Mouse (Mus musculus): ENCODE measurements around the gene Lclat1.

Gene Lclat1

GRCm38 (mm10) chr17:73092103-73093097, 15.4 kb upstream of the Lclat1 start:
- no peak for DNase-seq

GRCm38 (mm10) chr17:73095070-73095469, 12.7 kb upstream of the Lclat1 start:
- peak; percentile 21 to 35 for DNase-seq

DNA sequence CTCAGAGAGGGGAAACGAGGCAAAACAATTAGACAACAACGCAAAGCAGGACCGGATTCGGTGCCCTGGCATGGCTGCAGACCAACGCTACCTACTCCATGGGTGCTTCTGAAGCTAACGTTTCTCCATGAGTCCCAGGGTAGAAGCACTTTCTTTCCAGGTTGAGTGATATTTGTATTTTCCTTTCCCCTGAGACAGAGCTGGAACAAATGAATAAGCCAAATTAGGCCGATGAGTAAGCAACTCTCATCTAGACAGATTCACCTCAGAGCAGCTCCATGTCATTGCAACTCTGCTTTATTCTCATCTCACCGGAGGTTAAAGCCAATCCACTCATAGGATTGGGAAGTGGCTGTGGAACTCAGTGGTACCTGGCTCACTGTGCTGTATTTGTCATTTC, 12.2 kb upstream of the Lclat1 start:
- no peak for DNase-seq

- DNase-seq = peak; percentile 46 to 76
Observed at GRCm38 (mm10) chr17:73096484-73096883, 11.3 kb upstream of the Lclat1 start.

DNA sequence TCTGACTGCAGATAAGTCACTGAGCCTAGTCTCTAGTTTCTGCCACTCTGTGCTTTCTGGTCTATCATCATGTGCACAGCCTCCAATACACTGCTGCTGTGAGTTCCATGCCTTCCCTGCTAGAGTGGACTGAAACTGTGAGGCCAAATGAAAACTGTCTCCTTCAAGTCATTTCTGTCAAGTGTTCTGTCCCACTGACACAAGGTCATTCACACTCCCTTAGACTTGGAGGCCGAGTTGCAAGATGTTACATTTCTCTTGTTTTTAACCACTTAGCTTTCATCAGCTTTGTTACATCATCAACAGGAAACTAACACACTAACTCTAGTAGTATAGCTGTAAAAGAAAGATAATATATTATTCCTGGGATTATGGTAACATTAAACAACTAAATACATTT, 9.1 kb upstream of the Lclat1 start:
- no peak for DNase-seq

DNA sequence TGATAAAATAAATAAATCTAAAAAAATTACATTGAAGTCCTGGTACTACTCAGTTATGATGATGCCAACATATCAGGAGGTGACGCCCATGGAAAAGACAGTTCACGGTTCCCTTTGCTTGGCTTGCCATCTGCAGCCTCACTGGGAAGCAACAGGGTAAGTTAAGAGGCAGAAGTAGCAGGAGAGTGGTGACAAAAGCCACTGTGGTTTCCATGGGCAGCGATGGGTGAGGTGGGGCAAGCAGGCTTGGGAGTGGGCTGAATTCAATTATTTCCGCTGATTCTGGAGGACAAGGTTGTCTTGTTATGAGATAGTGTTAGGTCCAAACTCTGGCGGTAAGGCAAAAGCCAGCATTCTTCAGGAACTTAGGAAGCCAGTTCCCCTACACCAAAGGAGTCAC, 7.4 kb upstream of the Lclat1 start:
- no peak for DNase-seq

DNA sequence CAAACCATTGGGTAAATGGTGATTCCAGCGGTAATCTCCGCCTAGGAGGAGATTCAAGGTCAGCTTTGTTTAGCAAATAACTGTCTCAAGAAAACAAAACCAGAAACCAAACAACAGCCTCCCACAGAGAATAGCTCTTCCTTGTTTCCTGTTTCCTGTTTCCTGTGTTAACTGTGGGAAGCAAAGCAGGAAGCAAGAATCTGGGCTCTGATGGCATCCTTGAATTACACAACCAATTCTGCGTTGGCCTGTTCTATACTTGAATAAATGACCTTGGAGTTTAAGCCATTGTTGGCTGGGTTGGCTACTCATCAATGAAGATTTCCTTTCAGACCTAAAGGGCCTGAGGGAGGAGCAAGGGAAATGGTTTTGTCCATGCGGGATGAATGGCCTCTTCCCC, 5.2 kb upstream of the Lclat1 start:
- no peak for DNase-seq

DNA sequence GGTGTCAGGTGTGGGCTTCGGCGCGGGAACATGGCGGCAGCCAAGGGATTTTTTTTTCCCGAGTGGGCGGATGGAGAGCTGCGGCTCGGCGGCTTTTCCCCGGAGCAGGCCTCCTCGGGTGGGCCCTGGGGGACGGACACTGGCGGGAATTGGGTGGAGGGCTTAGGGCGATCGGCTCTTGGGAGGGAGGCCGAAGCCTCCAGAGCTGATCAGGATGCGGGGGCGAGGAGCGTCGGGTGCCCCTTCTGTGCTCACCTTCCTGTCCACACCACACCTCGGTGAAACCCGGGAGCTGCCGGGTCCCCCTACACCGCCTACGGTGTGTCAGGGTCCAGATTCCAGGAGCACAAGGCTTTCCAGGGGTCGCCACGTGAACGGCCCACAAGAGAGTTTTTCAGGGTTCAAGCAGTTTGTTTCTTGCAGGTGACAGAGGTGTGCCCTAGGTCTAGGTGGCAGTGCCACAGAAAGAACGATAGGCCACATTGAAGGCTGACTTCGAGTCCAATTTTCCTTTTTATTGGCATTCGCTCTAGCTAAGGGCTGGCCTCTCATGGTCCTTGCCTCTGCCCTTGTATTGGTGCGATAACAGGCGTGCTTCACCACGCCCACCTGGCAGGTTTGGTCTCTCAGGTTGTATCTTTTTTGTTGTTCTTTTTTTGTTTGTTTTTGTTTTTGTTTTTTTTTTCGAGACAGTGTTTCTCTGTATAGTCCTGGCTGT, 544 bp downstream of the Lclat1 start:
- DNase-seq = no peak

DNA sequence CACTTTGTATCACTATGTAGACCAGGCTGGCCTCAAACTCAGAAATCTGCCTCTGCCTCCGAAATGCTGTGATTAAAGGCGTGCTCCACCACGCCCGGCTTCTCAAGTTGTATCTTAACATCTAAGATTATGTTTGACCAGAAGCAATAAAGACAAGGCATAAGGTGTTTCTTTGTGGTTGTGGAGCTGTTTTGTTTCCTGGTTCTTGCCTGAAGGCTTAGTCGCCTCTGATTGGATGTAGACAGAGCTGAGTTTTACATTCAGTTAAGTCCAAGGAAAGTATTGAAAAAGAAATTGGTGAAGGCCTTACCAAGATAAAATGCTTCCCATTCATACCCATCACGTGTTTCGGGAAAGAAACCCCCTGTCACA, 1.1 kb downstream of the Lclat1 start:
- DNase-seq = no peak

GRCm38 (mm10) chr17:73112128-73112527, 4.3 kb downstream of the Lclat1 start:
- DNase-seq = no peak

DNA sequence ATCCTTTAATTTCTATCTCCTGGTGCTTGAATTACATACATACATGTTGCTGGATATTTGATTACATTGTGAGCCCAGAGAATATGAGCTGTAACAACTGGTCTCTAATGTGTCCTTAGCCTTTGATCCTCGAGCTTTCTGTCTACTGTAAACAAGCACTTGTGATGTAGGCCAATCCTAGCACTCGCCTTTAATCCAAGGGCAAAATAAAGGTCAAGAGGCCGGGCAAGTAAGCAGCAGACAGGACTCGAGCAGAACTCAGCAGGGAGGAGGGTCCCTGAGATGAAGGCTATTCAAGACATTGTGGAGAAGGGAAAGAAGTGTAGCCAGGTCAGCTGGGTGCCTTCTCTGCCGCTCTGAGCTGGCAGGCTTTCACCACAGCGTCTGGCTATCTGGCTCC, 4.8 kb downstream of the Lclat1 start:
- DNase-seq = no peak

DNA sequence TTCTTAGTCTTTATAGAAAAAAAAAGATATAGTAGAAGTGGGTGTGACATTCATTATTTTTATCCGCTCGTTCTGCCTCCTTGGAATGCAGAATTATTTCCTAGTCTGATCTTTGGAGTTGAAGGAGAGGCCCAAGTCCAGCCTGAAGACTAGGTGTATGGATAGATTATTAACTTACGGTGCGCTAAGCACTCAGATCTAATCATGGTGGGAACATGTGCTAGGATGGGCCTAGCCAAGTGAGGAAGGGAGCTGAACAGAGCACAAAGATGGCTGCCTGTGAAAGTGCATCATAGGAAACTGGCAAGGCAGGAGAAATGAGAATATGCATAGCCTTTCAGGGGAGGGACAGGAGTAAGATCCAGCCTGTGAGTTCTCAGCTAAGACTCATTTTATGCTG, 5.4 kb downstream of the Lclat1 start:
- no peak for DNase-seq

DNA sequence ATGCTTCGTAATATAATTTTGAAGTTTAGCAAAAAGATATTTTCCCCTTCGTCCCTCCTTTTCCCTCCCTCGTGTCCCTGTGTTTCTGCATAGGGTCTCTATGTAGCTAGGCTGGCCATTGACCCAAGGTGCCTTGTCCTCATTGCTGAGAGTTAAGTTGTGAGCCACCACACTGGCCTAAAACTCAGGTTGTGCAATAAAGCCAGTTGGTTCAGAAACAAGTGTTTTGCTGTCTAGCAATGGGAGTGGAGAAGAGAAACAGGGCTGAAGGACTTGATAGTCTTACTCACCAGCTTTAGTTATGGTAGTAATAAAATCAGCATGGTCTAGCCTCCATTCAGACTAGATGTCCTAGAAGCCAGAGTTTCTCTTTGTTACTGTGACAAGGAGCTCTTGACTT, 10.3 kb downstream of the Lclat1 start:
- no peak for DNase-seq

GRCm38 (mm10) chr17:73118702-73119101, 10.9 kb downstream of the Lclat1 start:
- DNase-seq = no peak

GRCm38 (mm10) chr17:73119150-73119549, 11.4 kb downstream of the Lclat1 start:
- no peak for DNase-seq

DNA sequence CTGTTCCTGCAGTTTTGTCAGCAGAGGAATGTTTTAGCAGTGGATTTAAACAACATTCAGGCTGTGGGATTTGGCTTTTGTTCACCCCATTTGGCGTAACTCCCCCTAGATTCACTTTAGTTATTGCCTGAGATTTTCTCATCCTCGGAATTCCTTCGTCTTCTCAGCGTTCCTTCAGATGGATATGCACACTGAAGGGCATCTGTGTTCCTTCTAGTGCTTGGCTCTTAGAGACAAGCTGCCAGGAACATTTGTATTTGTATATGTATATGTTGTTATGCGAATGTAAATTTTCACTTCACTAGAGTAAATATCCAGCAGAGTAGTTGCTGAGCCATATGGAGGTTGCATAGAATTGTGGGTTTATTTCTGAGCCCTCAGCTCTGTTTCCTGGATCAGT, 12.8 kb downstream of the Lclat1 start:
- DNase-seq = no peak

- no peak for DNase-seq
Observed at GRCm38 (mm10) chr17:73121726-73122125, 13.9 kb downstream of the Lclat1 start.

- no peak for DNase-seq
Observed at GRCm38 (mm10) chr17:73126349-73126748, 18.6 kb downstream of the Lclat1 start.

- no peak for DNase-seq
Observed at GRCm38 (mm10) chr17:73126903-73127302, 19.1 kb downstream of the Lclat1 start.

DNA sequence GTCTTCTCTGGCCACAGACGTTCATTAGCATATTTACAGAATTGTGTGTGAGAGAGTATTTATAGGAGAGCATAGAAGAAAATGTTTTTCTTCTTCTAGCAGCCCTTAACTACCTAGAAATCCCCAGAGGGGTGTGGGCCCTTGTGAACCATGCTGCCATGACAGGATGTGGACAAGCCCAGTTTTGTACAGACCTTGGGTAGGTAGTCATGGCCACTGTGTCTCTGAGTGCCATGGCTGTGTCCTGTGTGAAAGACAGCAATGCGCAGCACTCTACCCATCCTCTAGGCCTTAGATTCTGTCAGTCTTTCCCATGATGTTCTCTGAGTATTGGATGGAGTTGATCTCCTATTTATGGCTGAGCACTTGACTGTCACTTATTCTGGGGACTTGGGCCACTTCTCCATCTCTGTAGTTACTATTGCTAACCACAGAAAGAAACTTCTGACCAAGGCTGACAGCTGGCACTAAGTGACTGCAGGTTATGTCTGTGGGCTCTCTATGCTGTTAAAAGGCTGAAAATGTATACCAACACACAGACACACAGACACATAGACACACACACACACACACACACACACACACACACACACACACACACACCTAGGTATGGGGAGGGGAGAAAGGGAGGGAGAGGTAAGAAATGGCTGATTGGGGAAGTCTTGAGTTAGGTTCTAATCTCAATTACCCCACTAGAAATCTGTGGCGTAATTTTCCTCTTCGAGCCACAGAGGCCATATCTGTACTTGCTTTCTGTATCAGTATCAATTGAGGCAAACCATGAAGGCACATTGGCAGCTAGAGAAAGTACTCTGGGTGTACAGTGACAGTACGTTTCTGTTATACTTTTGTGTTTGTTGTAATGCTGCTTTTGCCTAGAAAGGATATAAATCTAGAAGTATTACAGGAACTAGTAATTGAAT, 29.0 kb downstream of the Lclat1 start:
- peak; percentile 20 to 26 for DNase-seq

DNA sequence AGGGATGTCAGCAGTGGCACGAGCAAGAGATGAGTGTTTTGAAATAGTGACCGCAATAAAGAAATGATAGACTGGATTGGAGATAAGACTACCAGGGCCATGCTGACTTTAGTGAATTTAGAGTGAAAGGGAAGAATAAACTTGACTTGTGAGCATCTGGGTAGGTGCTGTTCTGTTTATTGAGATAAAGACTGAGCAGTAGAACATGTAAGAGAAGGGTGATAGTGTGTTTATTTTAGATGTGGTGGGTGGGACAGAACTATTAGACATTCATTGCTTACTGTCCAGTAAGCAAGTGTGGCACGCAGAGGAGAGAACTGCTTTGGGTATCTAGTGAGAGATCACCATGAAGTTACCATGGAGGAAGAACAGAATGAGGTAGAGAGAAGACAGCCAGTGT, 30.4 kb downstream of the Lclat1 start:
- no peak for DNase-seq

- DNase-seq = no peak
Observed at GRCm38 (mm10) chr17:73142029-73142428, 34.2 kb downstream of the Lclat1 start.

DNA sequence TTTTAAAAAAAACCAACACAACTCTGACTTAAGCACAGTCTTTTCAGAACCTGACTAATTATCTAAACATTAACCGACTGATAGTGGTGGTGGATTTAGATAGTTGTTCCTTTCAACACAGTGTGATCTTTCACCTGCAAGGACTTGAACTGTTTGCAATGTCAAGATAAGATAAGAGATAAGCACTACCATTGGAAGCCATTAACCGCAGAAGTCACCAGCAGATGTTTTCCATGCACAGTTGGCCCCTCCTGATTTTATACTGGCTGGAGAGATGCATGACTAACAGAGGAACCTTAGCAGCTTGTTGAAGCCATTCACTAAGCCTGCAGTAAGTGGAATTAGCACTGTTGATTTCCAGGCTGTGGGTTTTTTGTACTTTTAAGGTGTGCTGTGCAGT, 34.7 kb downstream of the Lclat1 start:
- DNase-seq = no peak

Data from spleen, adult 18-20 months (tissue).